Mouse (Mus musculus): Measurements from ENCODE around the gene Zbed3. TPM values are rescaled to one million over a fixed set of nuclear protein-coding genes. Genes with fewer than 3 reads are reported as not detected.
A peak's percentile ranks its signal among the peaks of the same experiment; 100 is the strongest.

Gene Zbed3
- 19.6 and 24.2 TPM in 2 replicates for polyA plus RNA-seq (2012; ENCODE audit: insufficient read depth, insufficient read length, missing spikeins)

- H3K4me3 ChIP-seq (ENCODE audit: insufficient read depth, low read depth, low read length): peak within 1 kb of the TSS; percentile 97
- H3K27ac ChIP-seq (replicated peaks; ENCODE audit: low read depth, low read length): no peak within 1 kb of the TSS
- H3K4me1 ChIP-seq (ENCODE audit: control insufficient read depth, insufficient read depth, insufficient read length, low read length): peaks cover 9% of the 10 kb centered on the region; the same call in 1 of the 2 replicates
These were observed at the start of gene Zbed3 for GRCm38 (mm10) chr13:95323400-95323799. Gene Zbed3, plus strand, starts transcription at chr13:95323612.

DNA sequence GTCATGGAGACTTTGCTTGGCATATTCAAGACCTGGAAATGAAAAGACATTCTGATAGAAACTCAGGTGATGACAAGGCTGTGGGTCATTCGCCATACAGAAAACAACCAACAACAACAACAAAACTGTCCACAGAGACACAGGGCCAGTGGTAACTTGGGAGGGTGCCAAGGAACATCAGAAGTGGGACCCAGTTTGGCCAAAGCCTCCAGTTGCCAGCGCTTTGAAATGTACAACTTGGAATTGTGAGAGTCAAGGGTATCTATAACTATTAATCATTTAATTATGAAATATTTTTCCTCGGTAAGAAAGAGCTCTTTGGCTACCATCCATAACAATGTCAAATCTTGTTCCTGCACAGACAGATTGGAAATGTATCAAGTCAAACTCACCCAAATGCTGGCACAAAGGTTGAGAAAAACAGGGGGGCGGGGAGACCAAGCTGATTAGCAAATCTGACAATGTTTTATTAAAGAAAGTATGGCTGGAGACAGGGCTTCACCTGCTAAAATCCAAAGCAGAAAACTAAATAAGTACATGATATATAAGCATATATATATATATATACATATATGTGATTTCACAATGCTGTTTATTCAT, 44.9 kb upstream of the Zbed3 start:
- H3K4me1 ChIP-seq (ENCODE audit: control insufficient read depth, insufficient read depth, insufficient read length, low read length): no peaks in the 10 kb centered on the region

DNA sequence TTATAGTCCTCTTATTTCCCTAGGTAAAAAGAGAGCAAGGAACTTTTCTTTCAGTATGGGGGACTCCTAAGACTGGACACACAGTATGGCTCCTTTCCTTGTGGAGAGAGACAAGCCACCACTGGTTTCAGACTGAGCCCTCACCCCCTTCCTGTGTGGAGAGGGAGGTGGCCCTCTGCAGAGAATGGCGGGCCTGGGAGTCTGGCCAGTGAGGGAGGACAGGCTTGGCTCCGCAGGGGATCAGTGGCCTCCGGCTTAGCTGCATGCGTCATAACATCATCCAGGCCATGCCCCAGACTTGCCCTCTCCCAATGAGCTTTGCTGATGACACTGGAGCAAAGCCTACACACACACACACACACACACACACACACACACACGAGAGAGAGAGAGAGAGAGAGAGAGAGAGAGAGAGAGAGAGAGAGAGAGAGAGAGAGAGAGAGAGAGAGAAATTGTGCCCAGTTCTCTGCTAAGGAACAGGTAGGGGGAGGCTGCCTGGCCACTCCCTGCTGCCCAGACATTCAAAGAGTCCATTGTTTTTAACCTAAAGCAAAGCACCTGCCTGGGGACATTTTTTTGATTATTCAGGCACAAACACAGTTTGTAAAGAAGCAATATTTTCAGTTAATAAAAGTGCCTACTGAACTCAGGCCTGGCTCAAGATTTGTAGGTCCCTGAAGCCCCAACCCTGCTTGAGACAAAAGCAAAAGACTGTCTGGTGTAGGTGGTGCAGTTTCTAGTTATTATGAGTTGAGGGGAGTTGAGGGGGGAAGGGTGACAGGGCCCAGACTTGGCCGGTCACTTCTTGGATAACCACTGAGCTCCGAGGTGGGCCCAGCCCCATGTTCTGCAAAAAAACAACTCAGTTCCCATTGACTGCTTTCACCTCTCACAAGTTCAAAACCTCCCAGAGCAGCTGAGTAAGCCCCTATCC, 41.4 kb upstream of the Zbed3 start:
- H3K4me1 ChIP-seq (ENCODE audit: control insufficient read depth, insufficient read depth, insufficient read length, low read length): no peaks in the 10 kb centered on the region
- no peak overlapping the region for H3K27ac ChIP-seq (replicated peaks; ENCODE audit: low read depth, low read length)
- H3K4me3 ChIP-seq (ENCODE audit: insufficient read depth, low read depth, low read length): no peak overlapping the region

More for the DNA sequence above, 44.9 kb upstream of the Zbed3 start:
- Histone ChIP-seq H3K27ac (replicated peaks; ENCODE audit: low read depth, low read length) (no peak overlapping the region), H3K4me3 (ENCODE audit: insufficient read depth, low read depth, low read length) (no peak overlapping the region)

GRCm38 (mm10) chr13:95286989-95287388, 36.4 kb upstream of the Zbed3 start:
- Histone ChIP-seq H3K4me3 (ENCODE audit: insufficient read depth, low read depth, low read length) (no peak overlapping the region), H3K4me1 (ENCODE audit: control insufficient read depth, insufficient read depth, insufficient read length, low read length) (no peaks in the 10 kb centered on the region), H3K27ac (replicated peaks; ENCODE audit: low read depth, low read length) (no peak overlapping the region)

GRCm38 (mm10) chr13:95288027-95288426, 35.4 kb upstream of the Zbed3 start:
- Histone ChIP-seq H3K4me1 (ENCODE audit: control insufficient read depth, insufficient read depth, insufficient read length, low read length) (no peaks in the 10 kb centered on the region), H3K4me3 (ENCODE audit: insufficient read depth, low read depth, low read length) (no peak overlapping the region), H3K27ac (replicated peaks; ENCODE audit: low read depth, low read length) (no peak overlapping the region)

- Histone ChIP-seq H3K4me3 (ENCODE audit: insufficient read depth, low read depth, low read length) (no peak overlapping the region), H3K4me1 (ENCODE audit: control insufficient read depth, insufficient read depth, insufficient read length, low read length) (no peaks in the 10 kb centered on the region), H3K27ac (replicated peaks; ENCODE audit: low read depth, low read length) (no peak overlapping the region)
These were observed 31.4 kb upstream of the Zbed3 start for GRCm38 (mm10) chr13:95291983-95292382.

DNA sequence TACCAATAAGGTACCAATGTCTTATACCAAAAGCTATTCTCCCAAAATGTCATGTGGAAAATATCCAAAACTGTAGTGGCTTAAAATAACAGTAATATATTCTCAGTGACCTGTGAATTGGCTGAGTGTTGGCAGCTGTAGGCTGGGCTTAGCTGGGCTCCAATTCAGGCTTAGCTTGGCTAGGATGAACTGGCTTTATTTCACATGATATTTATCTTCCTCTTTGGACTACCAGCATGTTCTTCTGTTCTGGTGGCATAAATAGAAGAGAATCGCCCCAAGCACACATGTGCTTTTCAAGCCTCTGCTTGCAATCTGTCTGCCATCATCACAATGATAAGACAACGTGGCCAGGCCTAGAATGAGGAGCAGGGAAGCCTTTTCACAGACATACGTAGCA, 23.5 kb upstream of the Zbed3 start:
- Histone ChIP-seq H3K27ac (replicated peaks; ENCODE audit: low read depth, low read length) (no peak overlapping the region), H3K4me1 (ENCODE audit: control insufficient read depth, insufficient read depth, insufficient read length, low read length) (no peaks in the 10 kb centered on the region), H3K4me3 (ENCODE audit: insufficient read depth, low read depth, low read length) (no peak overlapping the region)

- H3K4me3 ChIP-seq (ENCODE audit: insufficient read depth, low read depth, low read length): no peak overlapping the region
- no peak overlapping the region for H3K27ac ChIP-seq (replicated peaks; ENCODE audit: low read depth, low read length)
- H3K4me1 ChIP-seq (ENCODE audit: control insufficient read depth, insufficient read depth, insufficient read length, low read length): no peaks in the 10 kb centered on the region
These were observed 16.8 kb upstream of the Zbed3 start for GRCm38 (mm10) chr13:95306596-95306995.

DNA sequence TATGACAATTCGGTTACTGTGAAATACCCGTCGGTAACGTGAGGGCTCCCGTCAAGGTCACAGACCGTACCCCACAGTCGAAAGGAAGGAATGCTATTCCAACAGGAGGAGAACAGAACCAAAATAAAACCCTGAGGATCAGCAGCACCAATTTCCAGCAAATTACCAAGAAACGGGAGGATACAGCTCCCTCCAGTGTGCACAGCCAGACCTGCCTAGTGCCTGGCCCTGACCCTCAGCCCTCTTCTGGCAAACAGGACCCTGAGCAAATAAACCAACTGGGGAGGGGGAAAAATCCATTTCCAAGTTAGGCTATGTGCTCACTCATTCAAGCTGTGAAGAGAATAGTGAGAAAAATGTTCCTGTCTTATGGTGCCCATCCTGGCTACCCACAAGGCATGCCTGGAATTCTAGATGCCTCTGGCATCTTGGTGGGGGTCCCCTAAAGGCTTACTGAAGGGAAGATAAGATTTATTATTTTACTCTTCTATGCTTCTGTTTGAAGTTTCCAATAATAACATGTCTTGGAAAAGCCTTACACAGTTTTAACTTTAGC, 16.2 kb upstream of the Zbed3 start:
- H3K4me1 ChIP-seq (ENCODE audit: control insufficient read depth, insufficient read depth, insufficient read length, low read length): no peaks in the 10 kb centered on the region
- no peak overlapping the region for H3K27ac ChIP-seq (replicated peaks; ENCODE audit: low read depth, low read length)
- H3K4me3 ChIP-seq (ENCODE audit: insufficient read depth, low read depth, low read length): no peak overlapping the region

DNA sequence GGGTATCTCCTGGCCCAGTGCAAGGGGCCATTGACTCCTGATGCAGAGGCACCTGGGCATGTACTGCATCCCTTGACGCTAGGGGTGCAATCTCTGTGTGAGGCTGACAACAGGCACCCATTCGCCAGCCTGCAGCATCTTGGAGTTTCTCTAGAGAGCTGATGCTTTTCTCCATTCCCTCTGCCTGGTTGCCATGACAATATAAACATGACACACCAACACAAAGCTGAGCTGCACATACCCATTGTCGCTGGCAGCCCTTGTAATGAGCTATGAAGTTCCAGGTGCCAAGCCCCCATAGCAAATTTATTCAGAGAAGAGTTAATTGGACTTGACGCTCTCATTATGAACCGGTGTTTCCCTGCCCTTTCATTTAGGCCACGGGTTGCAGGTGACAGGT, 11.4 kb upstream of the Zbed3 start:
- Histone ChIP-seq H3K27ac (replicated peaks; ENCODE audit: low read depth, low read length) (no peak overlapping the region), H3K4me1 (ENCODE audit: control insufficient read depth, insufficient read depth, insufficient read length, low read length) (no peaks in the 10 kb centered on the region), H3K4me3 (ENCODE audit: insufficient read depth, low read depth, low read length) (no peak overlapping the region)

GRCm38 (mm10) chr13:95319153-95319552, 4.3 kb upstream of the Zbed3 start:
- Histone ChIP-seq H3K4me1 (ENCODE audit: control insufficient read depth, insufficient read depth, insufficient read length, low read length) (no peaks in the 10 kb centered on the region), H3K4me3 (ENCODE audit: insufficient read depth, low read depth, low read length) (no peak overlapping the region), H3K27ac (replicated peaks; ENCODE audit: low read depth, low read length) (no peak overlapping the region)

DNA sequence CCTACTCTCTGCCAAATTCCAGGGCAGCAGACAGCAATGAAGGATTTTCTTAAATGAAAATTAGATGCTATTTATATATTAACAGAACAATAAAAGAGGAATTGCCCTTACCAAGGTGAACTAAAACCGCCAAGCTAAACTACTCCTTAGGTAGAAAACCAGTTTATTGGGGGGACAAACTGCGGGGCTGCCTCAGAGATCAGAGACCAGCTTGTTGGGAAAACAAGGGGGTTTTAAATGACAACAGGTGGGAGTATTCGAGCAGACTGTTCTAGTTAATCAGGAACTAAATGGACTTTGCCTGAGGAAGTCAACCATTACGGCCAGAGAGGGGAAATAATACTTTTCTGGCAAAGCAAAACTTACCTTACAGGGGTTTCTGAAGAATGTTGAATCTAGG, 3.0 kb upstream of the Zbed3 start:
- H3K4me3 ChIP-seq (ENCODE audit: insufficient read depth, low read depth, low read length): no peak overlapping the region
- no peak overlapping the region for H3K27ac ChIP-seq (replicated peaks; ENCODE audit: low read depth, low read length)
- H3K4me1 ChIP-seq (ENCODE audit: control insufficient read depth, insufficient read depth, insufficient read length, low read length): no peaks in the 10 kb centered on the region

GRCm38 (mm10) chr13:95323950-95324625, 676 bp downstream of the Zbed3 start:
- H3K27ac ChIP-seq (replicated peaks; ENCODE audit: low read depth, low read length): no peak overlapping the region

GRCm38 (mm10) chr13:95324626-95325079, 1.2 kb downstream of the Zbed3 start:
- peaks cover 9% of the 10 kb centered on the region; the same call in 1 of the 2 replicates for H3K4me1 ChIP-seq (ENCODE audit: control insufficient read depth, insufficient read depth, insufficient read length, low read length)
- peak overlapping the region; percentile 97 for H3K4me3 ChIP-seq (ENCODE audit: insufficient read depth, low read depth, low read length)
- no peak overlapping the region for H3K27ac ChIP-seq (replicated peaks; ENCODE audit: low read depth, low read length)

More at GRCm38 (mm10) chr13:95323950-95324625, 676 bp downstream of the Zbed3 start:
- peaks cover 9% of the 10 kb centered on the region; the same call in 1 of the 2 replicates for H3K4me1 ChIP-seq (ENCODE audit: control insufficient read depth, insufficient read depth, insufficient read length, low read length)
- peak overlapping the region; percentile 97 for H3K4me3 ChIP-seq (ENCODE audit: insufficient read depth, low read depth, low read length)

Measured in brown adipose tissue, adult 24 weeks (tissue).